19 mouse cellular contexts compared by ENCODE assay signal in genomic region chr1:59580880-59581279, GRCm38 (mm10).
DNase-seq lines count a peak whose midpoint lies in the region; ATAC-seq and TF ChIP-seq lines count a peak whose summit lies in the region.
"Had no signal": no experiment of that assay in that cellular context is flagged by ENCODE, and none has a peak within 500 bp of the region (broad histone marks: within the 10 kb centered on the region; RNA-seq: fewer than 3 reads in every experiment).

No protein-coding gene starts in this region.

- DNase-seq in kidney, adult 2 months = no peak
- peak; percentile 21 for DNase-seq in lung, postnatal 0 days (ENCODE audit: low spot score)
- DNase-seq in lung, postnatal 36 days = no peak
- DNase-seq in embryo, embryonic 10 days (ENCODE audit: low spot score) = no peak
- DNase-seq in thymus, adult 18-20 months = no peak
- DNase-seq: adrenal gland, postnatal 36 days; cerebellum, adult 18-20 months; cerebellum, postnatal 36 days; kidney, postnatal 36 days; thymus, adult 2 months had no signal

- TF ChIP-seq EP300 in lung, postnatal 0 days (IDR thresholded peaks at IDR 0.05) = no peak

- no peak for TF ChIP-seq POLR2A in kidney, adult 2 months (IDR thresholded peaks at IDR 0.05; ENCODE audit: low read depth, low read length)
- no peak for TF ChIP-seq POLR2A in embryonic fibroblast, embryonic 13.5 days (IDR thresholded peaks at IDR 0.05; ENCODE audit: low read depth, low read length)

- no peak overlapping the region for H3K4me2 ChIP-seq in kidney, embryonic 16.5 days (replicated peaks; ENCODE audit: low read depth, low read length)
- H3K4me2 ChIP-seq in lung, postnatal 0 days (replicated peaks; ENCODE audit: low read depth, low read length) = no peak overlapping the region
- no peak overlapping the region for H3K4me2 ChIP-seq in stomach, embryonic 16.5 days (ENCODE audit: low read depth, low read length)
- H3K4me2 ChIP-seq: forebrain, embryonic 13.5 days; limb, embryonic 13.5 days; midbrain, embryonic 12.5 days; neural tube, embryonic 12.5 days had no signal

- peak overlapping the region; percentile 81 for H3K27ac ChIP-seq in kidney, embryonic 16.5 days (ENCODE audit: low read length)
- H3K27ac ChIP-seq in kidney, adult 2 months (ENCODE audit: insufficient read depth, low read depth, low read length) = no peak overlapping the region
- H3K27ac ChIP-seq in lung, postnatal 0 days (ENCODE audit: low read length) = peak overlapping the region; percentile 76; the same call in 1 of the 2 replicates
- H3K27ac ChIP-seq in embryonic fibroblast, embryonic 13.5 days (ENCODE audit: insufficient read depth, low read length) = peak overlapping the region; percentile 78
- H3K27ac ChIP-seq in stomach, embryonic 16.5 days (ENCODE audit: low read length) = peak overlapping the region; percentile 68
- H3K27ac ChIP-seq: forebrain, embryonic 13.5 days; hindbrain, embryonic 10.5 days; limb, embryonic 13.5 days; liver, embryonic 14.5 days; midbrain, embryonic 12.5 days; neural tube, embryonic 12.5 days had no signal

- H3K27me3 ChIP-seq in kidney, embryonic 16.5 days (ENCODE audit: insufficient read depth, low read length) = no peaks in the 10 kb centered on the region
- no peaks in the 10 kb centered on the region for H3K27me3 ChIP-seq in kidney, adult 2 months (replicated peaks; ENCODE audit: control insufficient read depth, insufficient read depth, low read length)
- H3K27me3 ChIP-seq in lung, postnatal 0 days (replicated peaks; ENCODE audit: insufficient read depth, low read length) = no peaks in the 10 kb centered on the region
- H3K27me3 ChIP-seq in stomach, embryonic 16.5 days (ENCODE audit: control insufficient read depth, insufficient read depth, low read length) = no peaks in the 10 kb centered on the region
- H3K27me3 ChIP-seq: limb, embryonic 13.5 days; neural tube, embryonic 12.5 days had no signal

- no peaks in the 10 kb centered on the region for H3K36me3 ChIP-seq in kidney, embryonic 16.5 days (ENCODE audit: insufficient read depth, low read length)
- no peaks in the 10 kb centered on the region for H3K36me3 ChIP-seq in kidney, adult 2 months (ENCODE audit: control insufficient read depth, insufficient read depth, low read length)
- no peaks in the 10 kb centered on the region for H3K36me3 ChIP-seq in lung, postnatal 0 days (ENCODE audit: insufficient read depth, low read length)
- no peaks in the 10 kb centered on the region for H3K36me3 ChIP-seq in stomach, embryonic 16.5 days (ENCODE audit: control insufficient read depth, insufficient read depth, low read length)
- H3K36me3 ChIP-seq: hindbrain, embryonic 10.5 days; limb, embryonic 13.5 days; midbrain, embryonic 12.5 days; neural tube, embryonic 12.5 days had no signal

- H3K4me1 ChIP-seq in kidney, embryonic 16.5 days (ENCODE audit: insufficient read depth, low read length) = peaks cover 37% of the 10 kb centered on the region
- no peaks in the 10 kb centered on the region for H3K4me1 ChIP-seq in kidney, adult 2 months (ENCODE audit: control insufficient read depth, insufficient read depth, low read length)
- peaks cover 9% of the 10 kb centered on the region; the same call in 1 of the 2 replicates for H3K4me1 ChIP-seq in lung, postnatal 0 days (ENCODE audit: insufficient read depth, low read depth, low read length)
- peaks cover 8% of the 10 kb centered on the region; the same call in 1 of the 2 replicates for H3K4me1 ChIP-seq in embryonic fibroblast, embryonic 13.5 days (ENCODE audit: control insufficient read depth, insufficient read depth, low read length)
- H3K4me1 ChIP-seq in stomach, embryonic 16.5 days (ENCODE audit: control insufficient read depth, insufficient read depth, low read length) = peaks cover 19% of the 10 kb centered on the region

- WGBS in kidney, embryonic 16.5 days = 67% methylated on average over 3 of the region's 3 CpGs
- WGBS in kidney, adult 2 months = 75% methylated on average over 3 of the region's 3 CpGs
- WGBS in lung, postnatal 0 days = 63% methylated on average over 3 of the region's 3 CpGs
- 73% methylated on average over 3 of the region's 3 CpGs for WGBS in stomach, embryonic 16.5 days

- H3K9me3 ChIP-seq in kidney, embryonic 16.5 days (ENCODE audit: low read length) = no peaks in the 10 kb centered on the region
- H3K9me3 ChIP-seq in lung, postnatal 0 days (ENCODE audit: low read length) = no peaks in the 10 kb centered on the region
- no peaks in the 10 kb centered on the region for H3K9me3 ChIP-seq in stomach, embryonic 16.5 days (replicated peaks; ENCODE audit: control insufficient read depth, low read length)
- H3K9me3 ChIP-seq: forebrain, embryonic 13.5 days; hindbrain, embryonic 10.5 days; limb, embryonic 13.5 days; midbrain, embryonic 12.5 days; neural tube, embryonic 12.5 days had no signal

- no peak overlapping the region for H3K9ac ChIP-seq in kidney, embryonic 16.5 days (replicated peaks; ENCODE audit: low read length)
- no peak overlapping the region for H3K9ac ChIP-seq in lung, postnatal 0 days (replicated peaks; ENCODE audit: low read depth)
- H3K9ac ChIP-seq in stomach, embryonic 16.5 days (ENCODE audit: low read length) = no peak overlapping the region
- H3K9ac ChIP-seq: forebrain, embryonic 13.5 days; limb, embryonic 13.5 days; liver, embryonic 14.5 days; midbrain, embryonic 12.5 days; neural tube, embryonic 12.5 days had no signal

- TF ChIP-seq CTCF in kidney, adult 2 months (conservative IDR thresholded peaks at IDR 0.05; ENCODE audit: insufficient read depth, insufficient read length, low read depth, low read length) = no peak
- TF ChIP-seq CTCF in lung, postnatal 0 days (IDR thresholded peaks at IDR 0.05) = peak; percentile 46
- no peak for TF ChIP-seq CTCF in embryonic fibroblast, embryonic 13.5 days (IDR thresholded peaks at IDR 0.05; ENCODE audit: borderline replicate concordance, insufficient read depth, low read length)

- ATAC-seq in kidney, embryonic 16.5 days (ENCODE audit: low FRiP score, low TSS enrichment) = no peak
- ATAC-seq in lung, postnatal 0 days = no peak
- ATAC-seq in stomach, embryonic 16.5 days (ENCODE audit: insufficient read depth, low FRiP score) = no peak
- ATAC-seq: forebrain, embryonic 13.5 days had no signal

- no peak overlapping the region for H3K4me3 ChIP-seq in kidney, embryonic 16.5 days (ENCODE audit: low read length)
- no peak overlapping the region for H3K4me3 ChIP-seq in kidney, adult 2 months (ENCODE audit: insufficient read depth, low read depth, low read length)
- no peak overlapping the region for H3K4me3 ChIP-seq in lung, postnatal 0 days (ENCODE audit: low read depth, low read length)
- H3K4me3 ChIP-seq in embryonic fibroblast, embryonic 13.5 days (ENCODE audit: insufficient read depth, low read length) = no peak overlapping the region
- no peak overlapping the region for H3K4me3 ChIP-seq in stomach, embryonic 16.5 days (replicated peaks; ENCODE audit: low read length)
- H3K4me3 ChIP-seq: forebrain, embryonic 13.5 days; hindbrain, embryonic 10.5 days; limb, embryonic 13.5 days; midbrain, embryonic 12.5 days; neural tube, embryonic 12.5 days had no signal
